Mouse (Mus musculus): ENCODE results near the gene Pole.

Gene Pole

GRCm38 (mm10) chr5:110344524-110344923 lies 58.4 kb downstream of the Pole start, which contains the start of gene Lrcol1:
Gene Lrcol1 (plus strand): TSS chr5:110344730.
- DNase-seq (ENCODE audit: low read depth, low spot score) = no peak

- no peak for DNase-seq (ENCODE audit: low read depth, low spot score)
These were observed 59.4 kb downstream of the Pole start for GRCm38 (mm10) chr5:110345553-110345952.

- no peak for DNase-seq (ENCODE audit: low read depth, low spot score)
These were observed 60.9 kb downstream of the Pole start for GRCm38 (mm10) chr5:110347006-110347405.

GRCm38 (mm10) chr5:110354716-110355115 lies 68.6 kb downstream of the Pole start:
- DNase-seq (ENCODE audit: low read depth, low spot score) = no peak

- DNase-seq (ENCODE audit: low read depth, low spot score) = peak; percentile 72
These were observed 71.5 kb downstream of the Pole start for GRCm38 (mm10) chr5:110357531-110358179.

- no peak for DNase-seq (ENCODE audit: low read depth, low spot score)
These were observed 75.4 kb downstream of the Pole start for GRCm38 (mm10) chr5:110361465-110361864.

- no peak for DNase-seq (ENCODE audit: low read depth, low spot score)
These were observed 76.7 kb downstream of the Pole start for GRCm38 (mm10) chr5:110362813-110363178.

- peak; percentile 68 for DNase-seq (ENCODE audit: low read depth, low spot score)
These were observed 77.2 kb downstream of the Pole start for GRCm38 (mm10) chr5:110363179-110363821.

- DNase-seq (ENCODE audit: low read depth, low spot score) = no peak
These were observed 77.9 kb downstream of the Pole start for GRCm38 (mm10) chr5:110363822-110364545.

GRCm38 (mm10) chr5:110376802-110377433 lies 90.8 kb downstream of the Pole start:
- DNase-seq (ENCODE audit: low read depth, low spot score) = no peak

- DNase-seq (ENCODE audit: low read depth, low spot score) = no peak
These were observed 92.1 kb downstream of the Pole start for GRCm38 (mm10) chr5:110378181-110378583.

- no peak for DNase-seq (ENCODE audit: low read depth, low spot score)
These were observed 93.0 kb downstream of the Pole start for GRCm38 (mm10) chr5:110379086-110379485.

- no peak for DNase-seq (ENCODE audit: low read depth, low spot score)
These were observed 93.7 kb downstream of the Pole start for GRCm38 (mm10) chr5:110379823-110380222.

GRCm38 (mm10) chr5:110384491-110384890 lies 98.4 kb downstream of the Pole start:
- no peak for DNase-seq (ENCODE audit: low read depth, low spot score)

- no peak for DNase-seq (ENCODE audit: low read depth, low spot score)
These were observed 99.2 kb downstream of the Pole start for GRCm38 (mm10) chr5:110385263-110385662.

- DNase-seq (ENCODE audit: low read depth, low spot score) = peak; percentile 58
These were observed 100.5 kb downstream of the Pole start for GRCm38 (mm10) chr5:110386371-110387330.
